Mouse (Mus musculus): Measurements from ENCODE around the gene Lrfn2.

GRCm38 (mm10) chr17:48968304-48968703 lies 36.1 kb downstream of the Lrfn2 start:
- TF ChIP-seq EP300 (IDR thresholded peaks at IDR 0.05) (no peak), CTCF (IDR thresholded peaks at IDR 0.05) (no peak)
